Mouse (Mus musculus): ENCODE measurements around the gene Kcnk4.
A peak's percentile ranks its signal among the peaks of the same experiment; 100 is the strongest.

GRCm38 (mm10) chr19:6969665-6970381, 35.5 kb upstream of the Kcnk4 start:
- TF ChIP-seq EP300 (optimal IDR thresholded peaks at IDR 0.05), result no peak
- peak; percentile 80 for TF ChIP-seq CTCF (IDR thresholded peaks at IDR 0.05; ENCODE audit: low read depth)

Data from stomach, postnatal 0 days (tissue).